Mouse (Mus musculus): Measurements from ENCODE around the gene Fadd. TPM values are rescaled to one million over a fixed set of nuclear protein-coding genes. Genes with fewer than 3 reads are reported as not detected.

Fadd gene
- polyA plus RNA-seq, 1 experiment from 2014 or later, result 10.6 TPM

DNA sequence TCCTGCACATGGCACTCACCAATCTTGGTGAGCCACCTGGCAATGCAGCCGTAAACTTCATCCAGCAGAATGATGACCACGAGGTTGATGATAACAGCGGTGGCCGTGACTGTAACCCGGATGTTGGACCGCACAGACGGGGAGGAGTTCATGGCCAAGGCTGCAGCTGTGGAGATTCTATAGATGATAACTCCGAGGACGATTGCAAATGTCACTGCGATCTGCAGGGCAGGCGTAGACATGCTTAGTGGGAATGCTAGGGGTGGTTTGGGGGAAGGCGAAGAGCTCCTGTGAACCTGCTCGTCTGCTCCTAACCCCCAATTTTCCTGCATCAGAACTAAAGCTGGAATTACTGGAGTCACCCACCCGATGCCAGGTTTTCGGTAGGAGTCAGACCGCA is 29.3 kb upstream of the Fadd start:
- H3K4me3 ChIP-seq (replicated peaks), result no peak overlapping the region
- H3K27me3 ChIP-seq, result no peaks in the 10 kb centered on the region
- WGBS, result 76% methylated on average over 16 of the region's 16 CpGs
- H3K36me3 ChIP-seq, result no peaks in the 10 kb centered on the region
- H3K4me1 ChIP-seq, result peaks cover 14% of the 10 kb centered on the region
- no peak overlapping the region for H3K9ac ChIP-seq
- ATAC-seq (ENCODE audit: insufficient number of reproducible peaks, low FRiP score, low TSS enrichment, low read depth), result no peak
- H3K27ac ChIP-seq (replicated peaks), result peak overlapping the region; percentile 78; the same call in 1 of the 2 replicates
- H3K4me2 ChIP-seq (replicated peaks), result 0 out of 2 replicates have a peak overlapping the region, but pooled peaks have one; percentile 8
- H3K9me3 ChIP-seq (replicated peaks), result no peaks in the 10 kb centered on the region

DNA sequence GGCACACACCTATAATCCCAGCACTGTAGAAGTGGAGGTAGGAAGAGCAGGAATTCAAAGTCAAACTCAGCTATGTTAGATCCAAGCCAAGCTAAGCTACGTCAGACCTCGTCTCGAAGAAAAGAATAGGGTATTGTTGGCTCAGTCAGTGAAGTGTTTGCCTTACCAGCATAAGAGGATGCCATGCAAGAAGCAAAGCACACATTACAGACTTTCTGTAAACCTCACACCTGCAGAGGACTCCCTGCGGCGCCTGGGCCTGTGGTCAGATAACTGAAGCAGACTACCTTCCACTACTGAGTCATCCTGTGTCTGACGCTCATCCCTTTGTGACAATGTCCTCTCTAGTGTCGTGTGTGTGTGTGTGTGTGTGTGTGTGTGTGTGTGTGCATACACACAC is 27.3 kb upstream of the Fadd start:
- Histone ChIP-seq H3K36me3 (no peaks in the 10 kb centered on the region), H3K4me1 (peaks cover 14% of the 10 kb centered on the region), H3K4me3 (replicated peaks) (no peak overlapping the region), H3K27me3 (no peaks in the 10 kb centered on the region), H3K4me2 (replicated peaks) (no peak overlapping the region), H3K9ac (no peak overlapping the region), H3K9me3 (replicated peaks) (no peaks in the 10 kb centered on the region), H3K27ac (replicated peaks) (no peak overlapping the region)
- WGBS, result 78% methylated on average over 7 of the region's 7 CpGs
- ATAC-seq (ENCODE audit: insufficient number of reproducible peaks, low FRiP score, low TSS enrichment, low read depth), result no peak

GRCm38 (mm10) chr7:144607862-144608261 is 25.6 kb upstream of the Fadd start:
- no peak overlapping the region for H3K27ac ChIP-seq (replicated peaks)
- no peak overlapping the region for H3K4me3 ChIP-seq (replicated peaks)
- no peak overlapping the region for H3K9ac ChIP-seq
- H3K4me2 ChIP-seq (replicated peaks), result no peak overlapping the region
- WGBS, result 91% methylated on average over 15 of the region's 15 CpGs
- no peaks in the 10 kb centered on the region for H3K27me3 ChIP-seq
- H3K9me3 ChIP-seq (replicated peaks), result no peaks in the 10 kb centered on the region
- ATAC-seq (ENCODE audit: insufficient number of reproducible peaks, low FRiP score, low TSS enrichment, low read depth), result no peak
- H3K4me1 ChIP-seq, result peaks cover 10% of the 10 kb centered on the region
- no peaks in the 10 kb centered on the region for H3K36me3 ChIP-seq

- no peak for ATAC-seq (ENCODE audit: insufficient number of reproducible peaks, low FRiP score, low TSS enrichment, low read depth)
- Histone ChIP-seq H3K27me3 (no peaks in the 10 kb centered on the region), H3K9me3 (replicated peaks) (no peaks in the 10 kb centered on the region), H3K4me2 (replicated peaks) (no peak overlapping the region), H3K36me3 (no peaks in the 10 kb centered on the region), H3K27ac (replicated peaks) (no peak overlapping the region), H3K9ac (no peak overlapping the region), H3K4me3 (replicated peaks) (no peak overlapping the region), H3K4me1 (no peaks in the 10 kb centered on the region)
- WGBS, result 67% methylated on average over 4 of the region's 4 CpGs
These were observed 22.5 kb upstream of the Fadd start for GRCm38 (mm10) chr7:144604735-144605134.

DNA sequence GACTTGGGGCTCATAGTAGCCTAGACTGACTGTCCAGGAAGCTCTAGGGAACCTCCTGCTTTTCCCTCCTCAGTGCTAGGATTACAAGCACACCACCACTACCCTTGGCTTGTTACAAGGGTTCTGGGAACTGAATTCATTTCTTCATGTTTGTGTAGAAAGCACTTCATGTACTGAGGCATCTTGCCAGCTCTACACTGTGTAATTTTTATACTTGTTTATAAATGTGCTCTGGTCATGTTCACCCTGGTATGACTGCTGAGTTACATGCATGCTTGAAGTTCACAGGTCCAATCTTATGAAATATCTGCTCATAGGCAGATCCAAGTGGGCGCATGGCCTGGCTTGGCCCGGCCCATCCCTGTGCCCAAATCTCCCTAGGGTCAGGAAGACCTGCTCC is 22.0 kb upstream of the Fadd start:
- no peaks in the 10 kb centered on the region for H3K27me3 ChIP-seq
- H3K4me2 ChIP-seq (replicated peaks), result no peak overlapping the region
- no peak overlapping the region for H3K27ac ChIP-seq (replicated peaks)
- 97% methylated on average over 2 of the region's 2 CpGs for WGBS
- H3K4me3 ChIP-seq (replicated peaks), result no peak overlapping the region
- no peaks in the 10 kb centered on the region for H3K36me3 ChIP-seq
- no peak for ATAC-seq (ENCODE audit: insufficient number of reproducible peaks, low FRiP score, low TSS enrichment, low read depth)
- no peaks in the 10 kb centered on the region for H3K4me1 ChIP-seq
- no peaks in the 10 kb centered on the region for H3K9me3 ChIP-seq (replicated peaks)
- H3K9ac ChIP-seq, result no peak overlapping the region

- H3K4me1 ChIP-seq, result no peaks in the 10 kb centered on the region
- no peak for ATAC-seq (ENCODE audit: insufficient number of reproducible peaks, low FRiP score, low TSS enrichment, low read depth)
- no peaks in the 10 kb centered on the region for H3K36me3 ChIP-seq
- no peaks in the 10 kb centered on the region for H3K27me3 ChIP-seq
- no peak overlapping the region for H3K4me3 ChIP-seq (replicated peaks)
- 35% methylated on average over 6 of the region's 6 CpGs for WGBS
- no peak overlapping the region for H3K9ac ChIP-seq
- H3K9me3 ChIP-seq (replicated peaks), result no peaks in the 10 kb centered on the region
- H3K4me2 ChIP-seq (replicated peaks), result no peak overlapping the region
- no peak overlapping the region for H3K27ac ChIP-seq (replicated peaks)
These were observed 18.2 kb upstream of the Fadd start for GRCm38 (mm10) chr7:144600333-144600900.

GRCm38 (mm10) chr7:144589508-144589907 is 7.2 kb upstream of the Fadd start:
- no peaks in the 10 kb centered on the region for H3K4me1 ChIP-seq
- H3K36me3 ChIP-seq, result no peaks in the 10 kb centered on the region
- no peak overlapping the region for H3K4me3 ChIP-seq (replicated peaks)
- WGBS, result 68% methylated on average over 3 of the region's 3 CpGs
- no peak overlapping the region for H3K4me2 ChIP-seq (replicated peaks)
- no peaks in the 10 kb centered on the region for H3K27me3 ChIP-seq
- ATAC-seq (ENCODE audit: insufficient number of reproducible peaks, low FRiP score, low TSS enrichment, low read depth), result no peak
- no peaks in the 10 kb centered on the region for H3K9me3 ChIP-seq (replicated peaks)
- no peak overlapping the region for H3K27ac ChIP-seq (replicated peaks)
- no peak overlapping the region for H3K9ac ChIP-seq

GRCm38 (mm10) chr7:144587291-144587690 is 5.0 kb upstream of the Fadd start:
- no peaks in the 10 kb centered on the region for H3K9me3 ChIP-seq (replicated peaks)
- no peak overlapping the region for H3K9ac ChIP-seq
- WGBS, result 30% methylated on average over 2 of the region's 2 CpGs
- no peak overlapping the region for H3K27ac ChIP-seq (replicated peaks)
- H3K36me3 ChIP-seq, result no peaks in the 10 kb centered on the region
- ATAC-seq (ENCODE audit: insufficient number of reproducible peaks, low FRiP score, low TSS enrichment, low read depth), result no peak
- no peak overlapping the region for H3K4me3 ChIP-seq (replicated peaks)
- H3K4me2 ChIP-seq (replicated peaks), result no peak overlapping the region
- H3K27me3 ChIP-seq, result no peaks in the 10 kb centered on the region; the same call in 1 of the 2 replicates
- H3K4me1 ChIP-seq, result peaks cover 12% of the 10 kb centered on the region

DNA sequence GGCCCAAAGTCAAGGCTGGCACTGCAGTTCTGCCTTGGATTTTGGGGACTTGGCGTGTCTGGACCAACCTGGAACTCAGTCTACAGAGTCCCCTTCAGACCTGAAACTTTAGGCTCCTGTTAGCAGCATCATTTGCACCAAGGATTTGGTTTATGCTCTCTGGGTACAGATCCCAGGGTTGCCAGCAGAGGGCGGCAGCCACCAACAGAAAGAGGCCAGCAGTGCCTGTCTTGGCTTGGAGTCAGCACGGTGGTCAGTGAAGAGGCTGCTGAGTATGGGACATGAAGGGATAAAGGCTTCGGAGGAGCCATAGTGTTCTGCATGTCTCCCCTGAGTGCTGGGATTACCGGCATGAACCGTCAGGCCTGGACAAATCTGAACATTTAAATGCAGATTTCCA is 3.4 kb upstream of the Fadd start:
- Histone ChIP-seq H3K27ac (replicated peaks) (no peak overlapping the region), H3K9ac (no peak overlapping the region), H3K36me3 (0 out of 2 replicates have a peak, but pooled peaks cover under 1% of the 10 kb centered on the region), H3K4me3 (replicated peaks) (no peak overlapping the region), H3K4me1 (peaks cover 22% of the 10 kb centered on the region), H3K9me3 (replicated peaks) (no peaks in the 10 kb centered on the region), H3K27me3 (no peaks in the 10 kb centered on the region; the same call in 1 of the 2 replicates), H3K4me2 (replicated peaks) (no peak overlapping the region)
- 12% methylated on average over 6 of the region's 6 CpGs for WGBS
- no peak for ATAC-seq (ENCODE audit: insufficient number of reproducible peaks, low FRiP score, low TSS enrichment, low read depth)

- Histone ChIP-seq H3K9ac (no peak overlapping the region), H3K36me3 (peaks cover 18% of the 10 kb centered on the region; the same call in 1 of the 2 replicates), H3K9me3 (replicated peaks) (no peaks in the 10 kb centered on the region), H3K27me3 (no peaks in the 10 kb centered on the region; the same call in 1 of the 2 replicates), H3K4me1 (peaks cover 22% of the 10 kb centered on the region), H3K27ac (replicated peaks) (no peak overlapping the region), H3K4me2 (replicated peaks) (no peak overlapping the region), H3K4me3 (replicated peaks) (no peak overlapping the region)
- under 1% methylated on average over 4 of the region's 4 CpGs for WGBS
- no peak for ATAC-seq (ENCODE audit: insufficient number of reproducible peaks, low FRiP score, low TSS enrichment, low read depth)
These were observed 1.4 kb upstream of the Fadd start for GRCm38 (mm10) chr7:144583619-144584018.

- Histone ChIP-seq H3K4me3 (replicated peaks) (peak overlapping the region; percentile 64), H3K9ac (peak overlapping the region; percentile 58), H3K27me3 (no peaks in the 10 kb centered on the region; the same call in 1 of the 2 replicates), H3K4me2 (replicated peaks) (peak overlapping the region; percentile 84), H3K9me3 (replicated peaks) (no peaks in the 10 kb centered on the region), H3K27ac (replicated peaks) (peak overlapping the region; percentile 90), H3K36me3 (peaks cover 18% of the 10 kb centered on the region; the same call in 1 of the 2 replicates), H3K4me1 (peaks cover 22% of the 10 kb centered on the region)
- peak; percentile 87 for ATAC-seq (ENCODE audit: insufficient number of reproducible peaks, low FRiP score, low TSS enrichment, low read depth)
- under 1% methylated on average over 43 of the region's 43 CpGs for WGBS
These were observed 542 bp downstream of the Fadd start for GRCm38 (mm10) chr7:144581559-144582283.
